Mouse (Mus musculus): ENCODE results near the gene 2300009A05Rik. TPM values are rescaled to one million over a fixed set of nuclear protein-coding genes. Genes with fewer than 3 reads are reported as not detected.

Gene 2300009A05Rik
- polyA plus RNA-seq, 1 experiment, result 205 TPM

DNA sequence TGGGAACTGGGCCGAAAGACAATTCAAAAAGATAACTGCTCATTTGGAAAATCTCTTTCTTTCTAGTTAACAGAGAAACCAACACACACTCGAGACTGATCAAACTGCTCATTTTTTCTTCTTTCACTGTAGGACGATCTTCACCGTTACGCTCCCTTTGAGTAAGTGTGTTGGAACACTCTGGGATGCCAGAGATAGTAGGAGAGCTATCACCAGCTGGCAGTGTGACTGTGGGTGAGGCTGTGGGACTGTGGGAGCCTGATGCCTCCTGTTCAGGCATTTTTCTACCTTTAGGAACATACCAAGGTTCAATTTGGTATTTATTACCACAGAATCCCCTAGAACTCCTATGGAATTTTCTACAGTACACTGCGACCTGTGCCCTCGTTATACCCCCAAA, 3.4 kb downstream of the 2300009A05Rik start:
- Histone ChIP-seq H3K27me3 (ENCODE audit: control insufficient read depth, insufficient read depth, low read length) (no peaks in the 10 kb centered on the region), H3K27ac (ENCODE audit: control insufficient read depth, insufficient read depth, low read depth, low read length) (no peak overlapping the region), H3K4me3 (ENCODE audit: control insufficient read depth, low read depth, low read length) (no peak overlapping the region), H3K36me3 (ENCODE audit: control insufficient read depth, insufficient read depth, low read length) (no peaks in the 10 kb centered on the region), H3K4me1 (ENCODE audit: control insufficient read depth, insufficient read depth, low read length) (peaks cover 4% of the 10 kb centered on the region)
- TF ChIP-seq POLR2A (IDR thresholded peaks at IDR 0.05; ENCODE audit: control insufficient read depth, low read depth, low read length), result no peak
- no peak for TF ChIP-seq CTCF (IDR thresholded peaks at IDR 0.05; ENCODE audit: control insufficient read depth, insufficient read depth, insufficient replicate concordance, low read depth, low read length)

DNA sequence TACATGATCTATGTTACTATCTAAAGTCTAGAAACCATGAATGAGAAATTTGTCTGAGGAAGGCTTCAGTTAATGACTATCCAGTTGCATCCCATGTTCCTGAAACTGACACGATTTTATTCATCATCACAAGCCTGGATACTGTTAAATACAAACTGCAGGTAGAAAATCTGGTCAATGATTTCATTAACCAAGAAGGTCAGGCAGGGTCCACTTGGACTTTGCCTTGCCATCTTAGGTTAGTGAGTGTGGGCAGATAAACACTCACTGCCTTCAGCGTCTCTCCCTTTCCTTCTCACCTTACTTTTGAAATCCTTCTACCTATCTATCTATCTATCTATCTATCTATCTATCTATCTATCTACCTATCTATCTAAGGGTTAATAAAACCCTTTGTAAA, 7.7 kb downstream of the 2300009A05Rik start:
- Histone ChIP-seq H3K27me3 (ENCODE audit: control insufficient read depth, insufficient read depth, low read length) (no peaks in the 10 kb centered on the region), H3K4me1 (ENCODE audit: control insufficient read depth, insufficient read depth, low read length) (no peaks in the 10 kb centered on the region), H3K36me3 (ENCODE audit: control insufficient read depth, insufficient read depth, low read length) (no peaks in the 10 kb centered on the region), H3K27ac (ENCODE audit: control insufficient read depth, insufficient read depth, low read depth, low read length) (no peak overlapping the region), H3K4me3 (ENCODE audit: control insufficient read depth, low read depth, low read length) (no peak overlapping the region)
- no peak for TF ChIP-seq POLR2A (IDR thresholded peaks at IDR 0.05; ENCODE audit: control insufficient read depth, low read depth, low read length)
- TF ChIP-seq CTCF (IDR thresholded peaks at IDR 0.05; ENCODE audit: control insufficient read depth, insufficient read depth, insufficient replicate concordance, low read depth, low read length), result no peak

DNA sequence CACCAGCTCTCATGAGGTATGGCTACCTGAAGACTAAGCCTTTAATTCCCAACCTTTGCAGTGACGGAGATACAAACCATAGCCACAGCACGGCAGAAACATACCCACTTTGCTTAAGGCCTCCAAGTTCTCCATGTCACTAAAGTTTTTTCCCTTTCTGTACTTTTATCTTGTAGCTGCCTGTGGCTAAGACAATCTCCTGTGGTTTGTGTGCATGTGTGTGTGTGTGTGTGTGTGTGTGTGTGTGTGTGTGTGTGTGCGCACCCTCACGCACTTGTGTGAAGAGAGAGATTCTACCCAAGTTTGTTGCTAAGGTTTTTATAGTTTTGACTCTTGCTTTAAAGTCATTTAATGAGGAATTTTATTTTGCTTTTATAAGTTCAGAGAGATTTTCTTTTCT, 16.3 kb downstream of the 2300009A05Rik start:
- TF ChIP-seq POLR2A (IDR thresholded peaks at IDR 0.05; ENCODE audit: control insufficient read depth, low read depth, low read length) (no peak), CTCF (IDR thresholded peaks at IDR 0.05; ENCODE audit: control insufficient read depth, insufficient read depth, insufficient replicate concordance, low read depth, low read length) (no peak)
- Histone ChIP-seq H3K27ac (ENCODE audit: control insufficient read depth, insufficient read depth, low read depth, low read length) (no peak overlapping the region), H3K4me3 (ENCODE audit: control insufficient read depth, low read depth, low read length) (no peak overlapping the region), H3K4me1 (ENCODE audit: control insufficient read depth, insufficient read depth, low read length) (no peaks in the 10 kb centered on the region), H3K27me3 (ENCODE audit: control insufficient read depth, insufficient read depth, low read length) (no peaks in the 10 kb centered on the region), H3K36me3 (ENCODE audit: control insufficient read depth, insufficient read depth, low read length) (no peaks in the 10 kb centered on the region)

DNA sequence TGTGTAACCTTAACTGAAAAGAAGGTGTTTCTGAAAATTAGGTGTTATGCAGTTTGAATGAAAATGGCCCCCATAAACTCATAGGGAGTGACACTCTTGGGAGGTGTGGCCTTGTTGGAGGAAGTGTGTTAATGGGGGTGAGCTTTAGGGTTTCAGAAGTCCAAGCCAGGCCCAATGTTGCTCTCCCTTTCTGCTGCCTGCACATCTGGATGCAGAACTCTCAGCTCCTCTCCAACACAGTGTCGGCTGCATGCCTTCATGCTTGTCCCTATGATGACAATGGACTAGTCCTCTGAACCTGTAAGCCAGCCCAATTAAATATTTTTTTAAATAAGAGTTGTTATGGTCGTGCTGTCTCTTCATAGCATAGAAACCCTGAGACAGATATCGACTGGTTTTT, 18.7 kb downstream of the 2300009A05Rik start:
- Histone ChIP-seq H3K27me3 (ENCODE audit: control insufficient read depth, insufficient read depth, low read length) (no peaks in the 10 kb centered on the region), H3K36me3 (ENCODE audit: control insufficient read depth, insufficient read depth, low read length) (no peaks in the 10 kb centered on the region), H3K4me3 (ENCODE audit: control insufficient read depth, low read depth, low read length) (no peak overlapping the region), H3K4me1 (ENCODE audit: control insufficient read depth, insufficient read depth, low read length) (peaks cover 2% of the 10 kb centered on the region), H3K27ac (ENCODE audit: control insufficient read depth, insufficient read depth, low read depth, low read length) (no peak overlapping the region)
- TF ChIP-seq CTCF (IDR thresholded peaks at IDR 0.05; ENCODE audit: control insufficient read depth, insufficient read depth, insufficient replicate concordance, low read depth, low read length) (no peak), POLR2A (IDR thresholded peaks at IDR 0.05; ENCODE audit: control insufficient read depth, low read depth, low read length) (no peak)

DNA sequence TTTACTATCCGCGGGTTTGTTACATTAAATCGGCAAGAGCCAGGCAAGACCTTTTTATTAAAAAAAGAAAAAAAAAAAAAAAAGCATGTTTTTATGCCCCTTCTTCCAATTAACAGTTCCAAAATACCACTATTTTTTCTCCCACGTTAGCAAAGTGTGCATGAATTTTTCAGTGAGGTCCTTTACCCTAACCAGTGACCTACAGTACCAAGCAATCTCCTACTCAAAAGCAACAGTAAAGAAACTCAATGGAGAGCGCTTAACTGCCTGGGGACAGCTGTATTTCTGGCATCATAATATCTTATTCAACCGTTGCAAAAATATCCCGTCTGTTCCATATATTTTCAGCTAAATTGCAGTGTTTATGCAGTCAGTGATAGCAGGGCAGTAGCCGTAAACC, 20.9 kb downstream of the 2300009A05Rik start:
- Histone ChIP-seq H3K4me1 (ENCODE audit: control insufficient read depth, insufficient read depth, low read length) (peaks cover 2% of the 10 kb centered on the region), H3K27ac (ENCODE audit: control insufficient read depth, insufficient read depth, low read depth, low read length) (peak overlapping the region; percentile 39; the same call in 1 of the 2 replicates), H3K27me3 (ENCODE audit: control insufficient read depth, insufficient read depth, low read length) (no peaks in the 10 kb centered on the region), H3K36me3 (ENCODE audit: control insufficient read depth, insufficient read depth, low read length) (no peaks in the 10 kb centered on the region), H3K4me3 (ENCODE audit: control insufficient read depth, low read depth, low read length) (peak overlapping the region; percentile 90)
- TF ChIP-seq POLR2A (IDR thresholded peaks at IDR 0.05; ENCODE audit: control insufficient read depth, low read depth, low read length) (no peak), CTCF (IDR thresholded peaks at IDR 0.05; ENCODE audit: control insufficient read depth, insufficient read depth, insufficient replicate concordance, low read depth, low read length) (no peak)

DNA sequence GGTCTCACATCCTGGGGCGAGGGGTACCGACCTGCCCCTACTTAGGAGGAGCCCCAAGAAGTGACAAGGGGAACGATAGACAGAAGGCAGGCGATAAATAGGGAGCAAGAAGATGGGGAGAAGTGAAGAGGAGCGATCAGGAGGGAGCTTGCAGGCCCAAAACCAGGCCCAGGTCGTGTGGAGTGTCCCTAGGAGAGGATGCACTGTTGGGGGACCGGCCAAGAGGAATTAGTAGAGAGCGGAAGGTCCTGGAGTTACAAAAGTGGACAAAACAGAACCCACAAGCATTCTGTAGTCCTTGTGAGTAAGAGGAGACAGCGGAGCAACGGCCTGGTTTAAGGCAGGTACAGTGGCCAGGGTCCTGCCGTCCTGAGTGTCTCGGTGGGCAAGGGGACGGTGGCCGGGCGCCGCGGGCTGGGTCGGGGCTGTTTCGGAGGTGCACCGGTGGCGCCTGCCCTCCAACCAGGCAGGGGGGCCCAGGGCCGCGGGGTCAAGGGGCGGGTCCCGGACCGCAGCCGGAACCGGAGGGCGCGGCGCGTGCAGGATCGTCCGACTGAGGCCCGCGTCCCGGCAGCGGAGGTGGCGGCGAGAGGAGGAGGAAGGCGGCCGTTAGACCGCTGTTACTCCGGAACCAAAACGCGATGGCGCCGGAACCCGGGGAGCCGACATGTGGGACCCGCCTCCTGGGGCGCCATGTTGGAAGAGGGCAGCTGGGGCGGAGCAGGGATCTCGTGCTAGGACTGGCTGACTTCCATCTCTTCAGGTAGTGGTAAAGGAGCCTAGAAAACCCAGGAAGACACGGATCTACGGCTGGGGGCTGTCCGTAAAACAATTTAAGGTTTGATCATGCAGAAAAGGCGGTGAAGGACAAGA, 21.5 kb downstream of the 2300009A05Rik start, which contains the start of gene Map2k5:
Gene Map2k5 (minus strand): TSS at position 633 of the 873 bp plus-strand sequence.
- TF ChIP-seq CTCF (IDR thresholded peaks at IDR 0.05; ENCODE audit: control insufficient read depth, insufficient read depth, insufficient replicate concordance, low read depth, low read length) (no peak), POLR2A (IDR thresholded peaks at IDR 0.05; ENCODE audit: control insufficient read depth, low read depth, low read length) (peak; percentile 61)
- Histone ChIP-seq H3K4me1 (ENCODE audit: control insufficient read depth, insufficient read depth, low read length) (peaks cover 2% of the 10 kb centered on the region), H3K27me3 (ENCODE audit: control insufficient read depth, insufficient read depth, low read length) (no peaks in the 10 kb centered on the region), H3K36me3 (ENCODE audit: control insufficient read depth, insufficient read depth, low read length) (peaks cover under 1% of the 10 kb centered on the region; the same call in 1 of the 2 replicates), H3K27ac (ENCODE audit: control insufficient read depth, insufficient read depth, low read depth, low read length) (peak within 1 kb of the TSS; percentile 84), H3K4me3 (ENCODE audit: control insufficient read depth, low read depth, low read length) (peak within 1 kb of the TSS; percentile 90)

DNA sequence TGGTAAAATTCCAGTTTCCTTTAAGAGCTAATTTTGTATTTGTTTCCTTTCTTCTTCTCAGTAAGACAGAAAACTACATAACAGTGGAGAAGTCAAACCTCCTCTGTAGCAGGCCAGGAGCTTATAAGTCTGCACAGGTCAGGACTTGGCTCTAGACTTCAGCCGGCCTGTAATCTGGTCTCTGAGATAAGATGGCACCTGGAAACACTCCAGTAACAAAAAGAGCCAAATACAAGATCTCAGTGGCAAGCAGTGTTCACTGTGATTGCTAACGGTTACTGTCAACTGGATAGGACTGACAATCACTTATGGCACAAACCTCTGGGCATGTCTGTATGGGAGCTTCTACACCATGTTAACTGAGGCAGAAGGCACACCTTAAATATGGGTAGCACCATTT, 25.7 kb downstream of the 2300009A05Rik start:
- Histone ChIP-seq H3K36me3 (ENCODE audit: control insufficient read depth, insufficient read depth, low read length) (peaks cover 2% of the 10 kb centered on the region; the same call in 1 of the 2 replicates), H3K4me3 (ENCODE audit: control insufficient read depth, low read depth, low read length) (no peak overlapping the region), H3K27me3 (ENCODE audit: control insufficient read depth, insufficient read depth, low read length) (no peaks in the 10 kb centered on the region), H3K27ac (ENCODE audit: control insufficient read depth, insufficient read depth, low read depth, low read length) (no peak overlapping the region), H3K4me1 (ENCODE audit: control insufficient read depth, insufficient read depth, low read length) (peaks cover 2% of the 10 kb centered on the region)
- TF ChIP-seq CTCF (IDR thresholded peaks at IDR 0.05; ENCODE audit: control insufficient read depth, insufficient read depth, insufficient replicate concordance, low read depth, low read length), result no peak
- TF ChIP-seq POLR2A (IDR thresholded peaks at IDR 0.05; ENCODE audit: control insufficient read depth, low read depth, low read length), result no peak
